Mouse (Mus musculus): ENCODE data around the gene Stpg2.

DNA sequence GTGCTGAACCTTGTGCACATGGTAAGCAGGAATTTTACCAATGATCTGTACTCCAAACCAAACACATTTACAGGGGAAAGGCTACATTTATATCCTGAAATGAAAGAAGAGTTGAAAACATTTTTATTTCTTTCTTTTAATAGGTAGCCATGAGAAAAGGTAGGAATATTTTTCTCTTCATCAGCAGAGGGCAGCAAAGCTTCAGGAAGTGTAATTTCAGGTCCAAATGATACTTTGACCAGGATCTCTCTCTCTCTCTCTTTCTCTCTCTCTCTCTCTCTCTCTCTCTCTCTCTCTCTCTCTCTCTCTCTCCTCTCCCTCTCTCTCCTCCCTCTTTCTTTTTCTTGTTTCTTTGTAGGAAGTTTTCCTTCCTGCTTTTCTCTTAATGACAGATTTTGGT is 92.4 kb downstream of the Stpg2 start:
- TF ChIP-seq CTCF (conservative IDR thresholded peaks at IDR 0.05; ENCODE audit: low read length) (no peak; the same call in 1 of the 2 replicates), POU5F1 (IDR thresholded peaks at IDR 0.05; ENCODE audit: borderline replicate concordance, low read length) (no peak), NANOG (IDR thresholded peaks at IDR 0.05; ENCODE audit: borderline replicate concordance, low read length) (no peak)
